Mouse (Mus musculus): ENCODE results near the gene Rspo1.

DNA sequence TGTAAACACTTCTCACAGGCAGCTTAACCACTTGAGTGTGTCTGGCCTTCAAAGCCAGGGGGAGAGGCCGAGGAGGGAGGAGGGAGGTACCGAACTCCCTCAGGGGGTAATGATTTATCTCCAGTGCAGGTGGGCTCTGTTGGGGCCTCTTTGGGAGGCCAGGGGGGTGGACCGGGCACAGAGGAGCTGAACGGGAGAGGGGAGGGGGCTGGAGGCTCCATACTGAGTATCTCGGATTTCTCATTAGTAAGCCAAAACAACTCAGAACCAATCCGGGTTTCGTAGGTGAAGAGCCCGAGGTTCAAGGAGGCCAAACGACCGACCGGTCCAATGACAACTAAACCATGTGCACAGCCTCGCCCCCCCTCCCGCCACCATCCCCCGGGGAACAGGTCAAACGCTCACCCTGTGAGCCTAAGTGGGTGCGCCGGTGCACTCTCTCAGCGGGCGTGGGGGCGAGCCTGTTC is 3.6 kb downstream of the Rspo1 start:
- no peak for TF ChIP-seq GABPA (IDR thresholded peaks at IDR 0.05; ENCODE audit: insufficient replicate concordance, low read depth, low read length)
- TF ChIP-seq CTCF (conservative IDR thresholded peaks at IDR 0.05 in 1 of 2, IDR thresholded peaks at IDR 0.05 in 1 of 2; ENCODE audit: low read depth in 2 of 2, low read length in 2 of 2) = no peak

All from CH12.LX (cell line).